Mouse (Mus musculus): ENCODE data around the gene Cdca8.

The Cdca8 gene

DNA sequence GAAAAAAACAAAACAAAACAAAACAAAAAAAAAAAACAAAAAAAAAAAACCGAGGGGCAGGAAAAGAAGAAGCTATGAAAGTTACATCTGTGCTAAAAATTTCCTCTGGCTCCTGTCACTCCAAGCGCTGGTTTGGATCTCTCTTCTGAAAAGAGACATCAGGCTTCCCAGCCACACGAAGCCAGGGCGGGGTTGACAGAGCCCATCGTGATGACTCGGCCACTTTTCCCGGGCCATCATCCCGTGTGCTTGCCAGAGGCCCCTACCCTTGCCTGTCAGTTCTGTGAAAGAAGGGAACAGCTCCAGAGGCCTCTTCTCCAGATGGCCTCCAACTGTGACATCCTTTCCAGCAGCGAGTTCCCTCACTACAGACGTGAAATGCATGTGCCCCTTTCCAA, 11.9 kb upstream of the Cdca8 start:
- no peak for DNase-seq

DNA sequence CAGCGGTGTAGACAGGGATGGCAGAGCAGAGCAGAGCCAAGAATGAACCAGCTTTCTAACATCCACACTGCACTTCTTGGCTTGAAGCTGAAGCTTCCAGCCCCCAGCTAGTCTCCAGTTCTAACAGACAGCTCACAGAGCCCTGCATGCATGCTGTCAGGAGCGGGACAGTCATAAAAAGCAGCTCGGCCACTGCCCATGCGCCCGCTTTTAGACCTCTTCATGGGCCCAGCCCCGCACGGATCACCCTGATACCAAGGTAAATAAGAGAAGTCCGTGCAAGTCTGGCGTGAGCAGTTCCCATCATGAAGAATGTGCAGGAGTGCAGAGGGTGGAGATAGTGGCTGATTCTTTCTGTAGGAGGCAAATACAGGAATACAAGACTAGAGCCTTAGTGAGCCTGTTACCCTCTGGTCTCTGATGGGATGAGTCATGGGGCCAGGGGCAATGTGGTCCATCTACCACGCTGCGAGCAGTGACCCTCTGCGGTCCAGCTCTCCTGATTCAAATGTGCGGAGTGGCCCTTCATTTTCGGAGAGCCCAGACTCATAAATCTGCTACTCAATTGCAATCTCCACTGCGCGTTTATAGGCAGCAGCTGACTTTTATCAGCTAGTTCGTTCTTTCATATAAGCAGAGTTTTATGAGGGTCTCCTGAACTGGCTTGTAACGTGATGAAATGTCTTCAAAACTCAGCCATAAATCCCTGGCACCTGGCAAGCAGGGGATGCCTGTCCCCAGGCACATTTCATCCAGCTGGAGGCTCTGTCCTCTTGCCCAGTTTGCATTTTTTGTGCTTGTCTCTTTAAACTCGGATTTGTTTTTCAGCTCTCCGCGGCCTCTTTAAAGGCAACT, 11.3 kb upstream of the Cdca8 start:
- no peak for DNase-seq

DNA sequence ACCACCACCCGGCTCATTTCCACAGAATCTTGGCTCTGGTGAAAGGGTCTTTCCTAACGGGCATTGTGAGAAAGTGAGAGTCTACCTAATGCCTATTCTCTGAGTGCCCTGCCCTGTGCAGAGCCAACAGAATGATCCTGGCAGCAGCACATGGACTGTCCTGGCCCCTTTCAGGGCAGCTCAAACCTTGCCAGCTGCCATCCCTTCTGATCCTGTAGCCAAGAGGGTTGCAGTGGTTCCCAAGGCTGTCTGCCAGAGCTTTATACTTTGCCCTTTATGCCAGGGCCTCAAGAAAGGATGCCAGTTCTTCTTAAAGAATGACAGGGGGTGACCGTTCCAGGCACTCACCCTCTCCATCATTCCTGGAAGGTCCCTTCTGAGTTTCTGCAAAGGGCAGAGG, 10.4 kb upstream of the Cdca8 start:
- DNase-seq: no peak

DNA sequence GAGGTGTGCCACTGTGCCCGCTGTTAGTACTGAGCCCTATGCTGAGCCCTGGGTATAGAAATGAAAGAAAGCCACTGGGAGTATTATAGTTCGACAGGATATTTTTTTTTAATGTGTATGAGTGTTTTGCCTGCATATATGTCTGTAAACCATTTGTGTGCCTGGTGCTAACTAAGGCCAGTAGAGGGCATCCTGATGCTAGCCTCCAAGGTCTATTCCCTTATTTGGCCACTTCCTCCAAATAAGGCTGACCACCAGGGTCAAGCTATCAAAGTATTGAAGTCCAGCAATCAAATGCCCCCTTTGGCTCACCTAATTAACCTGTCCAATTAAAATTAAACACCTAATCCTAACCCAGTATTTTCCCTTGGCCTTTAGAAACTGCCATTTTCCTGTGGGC, 5.8 kb upstream of the Cdca8 start:
- DNase-seq: no peak

DNA sequence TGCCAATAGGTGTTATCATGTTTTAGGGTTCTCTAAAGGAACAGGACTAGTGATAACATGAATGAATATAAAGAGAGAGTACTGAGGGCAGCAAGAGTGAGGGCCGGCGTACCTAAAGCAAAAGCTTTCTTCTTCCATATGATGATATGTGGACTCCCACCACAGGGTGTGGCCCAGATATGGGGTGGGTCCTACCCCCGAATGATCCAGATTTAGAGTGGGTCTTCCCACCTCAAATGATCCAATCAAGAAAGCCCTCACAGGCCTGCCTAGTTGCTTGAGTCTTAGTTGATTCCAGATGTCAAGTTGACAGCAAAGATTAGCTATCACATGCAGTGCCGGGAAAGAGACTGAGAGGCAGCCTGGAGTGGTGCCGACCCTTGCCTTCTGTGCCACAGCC, 4.7 kb upstream of the Cdca8 start:
- no peak for DNase-seq

DNA sequence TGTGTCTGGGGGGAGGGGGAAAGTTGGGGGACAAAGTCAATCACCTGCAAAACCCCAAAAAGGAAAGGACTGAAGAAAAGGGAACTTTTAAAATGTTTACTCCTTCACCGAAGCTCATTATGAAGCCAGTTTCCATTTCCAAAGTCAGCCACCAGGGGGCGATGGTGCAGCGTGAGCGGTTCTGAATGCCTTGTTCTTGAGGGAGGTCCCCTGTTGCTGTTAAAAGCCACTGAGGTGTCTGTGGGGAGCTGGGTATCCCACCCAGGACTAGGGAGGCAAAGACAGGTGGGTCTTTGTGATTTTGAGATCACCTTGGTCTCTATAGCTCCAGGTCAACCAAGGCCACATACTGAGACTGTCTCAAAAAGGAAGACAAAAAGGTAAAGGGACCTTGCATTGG, 3.9 kb upstream of the Cdca8 start:
- peak; percentile 73 for DNase-seq

DNA sequence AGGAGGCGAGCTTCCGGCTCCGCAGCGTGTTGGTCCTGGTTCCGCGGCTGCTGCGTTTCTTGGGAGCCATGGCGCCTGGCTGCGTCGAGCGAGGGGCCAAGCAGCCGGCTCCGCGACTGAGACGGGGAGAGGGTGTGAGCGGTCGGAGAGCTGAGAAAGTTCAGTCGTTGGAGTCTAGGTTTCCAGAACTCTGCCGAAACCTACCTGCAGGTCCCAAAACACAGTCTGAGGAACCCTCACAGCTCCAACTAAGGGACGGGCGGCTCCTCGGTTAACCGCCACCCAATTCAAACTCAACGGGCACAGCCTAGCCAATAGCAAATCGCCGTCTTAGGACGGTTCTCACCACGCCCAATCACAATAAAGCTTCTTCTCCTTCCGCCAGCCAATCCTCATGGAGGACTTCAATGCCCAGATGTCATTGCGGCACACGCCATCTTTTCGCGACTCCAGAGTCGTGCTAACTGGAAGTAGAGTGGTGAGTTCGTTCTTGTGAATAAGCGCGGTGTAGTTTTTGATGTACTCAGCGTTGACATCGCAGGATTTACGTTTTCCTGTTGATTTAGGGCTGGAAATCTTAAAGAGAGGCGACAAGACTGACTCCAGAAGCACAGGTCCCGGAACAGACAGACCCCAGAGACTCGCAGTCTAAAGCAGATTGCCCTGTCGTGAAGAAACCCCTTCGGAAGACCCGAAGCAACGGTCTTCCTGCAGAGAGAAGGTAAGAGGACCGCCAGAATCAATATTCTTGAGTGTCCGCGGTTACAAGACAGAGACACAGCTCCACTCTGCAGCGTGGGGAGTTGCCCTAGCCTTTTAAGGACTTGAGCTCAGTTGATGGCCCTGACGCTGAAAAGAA, 2.3 kb downstream of the Cdca8 start, which contains the start of gene 9930104L06Rik:
Gene 9930104L06Rik, plus strand, starts transcription at position 436 of the 859 bp plus-strand sequence.
- peak; percentile 96 for DNase-seq

DNA sequence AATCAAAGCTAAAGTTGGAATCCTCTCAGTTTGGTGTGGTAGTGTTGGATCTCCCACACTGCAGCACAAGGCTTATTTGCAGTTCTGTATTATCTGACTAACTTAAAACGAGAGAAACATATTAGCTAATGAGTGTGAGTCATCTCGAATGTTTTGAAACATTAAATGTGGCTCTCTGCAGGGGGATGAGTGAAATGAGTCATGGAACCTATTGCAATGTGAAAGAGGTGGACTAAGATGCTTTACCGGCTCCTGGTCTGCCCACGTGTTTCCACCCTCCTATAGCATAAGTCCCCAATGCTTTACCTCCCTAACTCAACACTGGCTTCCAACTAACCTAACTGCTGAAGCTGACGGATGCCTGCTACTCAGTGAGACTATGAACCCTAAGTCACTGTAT, 11.0 kb downstream of the Cdca8 start:
- no peak for DNase-seq

DNA sequence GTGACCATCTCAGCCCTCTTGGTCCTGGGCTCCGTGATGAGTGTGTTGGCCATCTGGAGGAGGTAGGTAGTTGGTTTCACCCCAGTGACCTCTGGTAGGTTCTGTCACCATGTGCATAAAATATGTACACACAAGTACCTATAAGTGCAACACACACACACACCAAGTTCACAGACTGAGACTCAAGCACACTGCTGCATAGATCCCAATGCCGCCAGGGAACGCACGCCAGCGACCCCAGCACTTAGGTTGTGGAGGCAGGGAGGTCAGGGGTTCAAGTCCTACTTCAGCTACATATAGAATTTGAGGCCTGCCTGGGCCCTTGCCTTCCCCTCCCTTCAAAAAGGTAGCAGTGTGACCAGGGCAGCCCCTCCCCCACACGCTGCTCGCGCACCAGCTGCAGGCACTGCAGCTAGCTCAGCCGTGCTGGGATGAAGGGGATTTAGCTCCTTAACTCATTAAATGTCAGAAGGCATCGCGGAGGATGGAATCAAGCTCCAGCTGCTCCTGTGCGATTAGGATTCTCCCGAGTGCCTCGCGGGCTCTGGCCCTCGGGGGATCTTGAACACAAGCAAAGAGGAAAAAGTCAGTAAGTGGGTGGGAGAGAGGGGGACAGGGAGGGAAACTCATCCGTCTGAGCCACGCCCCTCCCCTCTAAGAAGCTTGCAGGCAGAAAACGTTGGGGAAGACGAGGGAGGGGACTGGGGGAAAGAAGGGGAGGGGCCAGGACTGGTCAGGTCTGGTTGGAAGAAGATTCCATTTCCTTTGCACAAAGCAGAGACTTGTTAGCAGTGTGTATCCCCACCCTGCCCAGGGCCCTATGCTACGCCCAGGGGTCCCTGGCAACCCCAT, 32.9 kb downstream of the Cdca8 start:
- DNase-seq: no peak

DNA sequence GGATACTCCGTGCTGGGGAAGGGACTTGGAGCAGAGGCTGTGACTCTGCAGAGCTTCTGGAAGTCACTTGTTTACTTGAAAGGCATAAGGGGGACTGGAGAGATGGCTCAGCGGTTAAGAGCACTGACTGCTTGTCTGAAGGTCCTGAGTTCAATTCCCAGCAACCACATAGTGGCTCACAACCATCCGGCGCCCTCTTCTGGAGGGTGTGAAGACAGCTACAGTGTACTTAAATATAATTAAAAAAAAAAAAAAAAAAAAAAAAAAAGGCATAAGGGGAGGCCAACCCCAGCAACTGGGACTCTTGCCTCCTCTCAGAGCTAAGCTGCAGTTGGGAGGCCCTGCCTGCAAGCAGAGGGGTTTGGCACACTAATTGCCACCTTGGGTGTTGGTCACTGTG, 33.7 kb downstream of the Cdca8 start:
- no peak for DNase-seq

DNA sequence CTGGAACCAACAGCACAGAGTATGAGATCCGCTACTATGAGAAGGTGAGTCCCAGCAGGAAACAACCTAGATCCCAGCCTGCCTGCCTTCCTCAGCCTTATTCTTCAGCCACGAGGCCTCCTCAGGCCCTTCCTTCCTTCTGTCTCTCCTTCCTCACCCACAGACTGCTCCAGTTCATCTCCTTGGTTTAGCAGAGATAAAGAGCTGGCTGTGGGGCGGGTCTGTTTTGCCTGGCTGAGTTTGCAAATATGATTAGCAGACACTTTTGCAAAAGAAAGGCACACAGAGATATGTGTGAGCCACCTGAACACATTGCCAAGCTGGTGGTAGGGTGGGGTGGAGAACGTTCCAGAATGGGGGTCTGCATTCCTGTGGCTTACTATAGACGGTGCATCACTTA, 39.2 kb downstream of the Cdca8 start:
- DNase-seq: no peak

DNA sequence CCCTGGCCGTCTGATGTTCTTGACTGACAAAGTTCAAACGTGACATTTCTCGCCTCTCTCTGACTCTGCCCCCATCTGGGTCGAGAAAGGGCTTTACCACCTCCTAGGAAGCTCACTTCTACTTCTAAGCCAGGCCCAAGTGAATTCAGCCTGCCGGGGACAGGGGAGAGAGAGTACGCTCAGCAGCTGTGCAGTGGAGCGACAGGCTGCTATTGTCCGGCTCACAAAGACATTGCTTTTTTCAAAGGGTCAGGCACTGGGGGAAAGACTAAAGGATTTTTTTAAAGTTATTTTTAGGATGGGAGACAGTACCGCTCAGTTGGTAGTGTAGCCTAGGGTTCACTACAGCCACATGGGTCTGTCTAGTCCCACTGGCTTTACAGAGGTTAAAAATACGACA, 40.7 kb downstream of the Cdca8 start:
- no peak for DNase-seq

DNA sequence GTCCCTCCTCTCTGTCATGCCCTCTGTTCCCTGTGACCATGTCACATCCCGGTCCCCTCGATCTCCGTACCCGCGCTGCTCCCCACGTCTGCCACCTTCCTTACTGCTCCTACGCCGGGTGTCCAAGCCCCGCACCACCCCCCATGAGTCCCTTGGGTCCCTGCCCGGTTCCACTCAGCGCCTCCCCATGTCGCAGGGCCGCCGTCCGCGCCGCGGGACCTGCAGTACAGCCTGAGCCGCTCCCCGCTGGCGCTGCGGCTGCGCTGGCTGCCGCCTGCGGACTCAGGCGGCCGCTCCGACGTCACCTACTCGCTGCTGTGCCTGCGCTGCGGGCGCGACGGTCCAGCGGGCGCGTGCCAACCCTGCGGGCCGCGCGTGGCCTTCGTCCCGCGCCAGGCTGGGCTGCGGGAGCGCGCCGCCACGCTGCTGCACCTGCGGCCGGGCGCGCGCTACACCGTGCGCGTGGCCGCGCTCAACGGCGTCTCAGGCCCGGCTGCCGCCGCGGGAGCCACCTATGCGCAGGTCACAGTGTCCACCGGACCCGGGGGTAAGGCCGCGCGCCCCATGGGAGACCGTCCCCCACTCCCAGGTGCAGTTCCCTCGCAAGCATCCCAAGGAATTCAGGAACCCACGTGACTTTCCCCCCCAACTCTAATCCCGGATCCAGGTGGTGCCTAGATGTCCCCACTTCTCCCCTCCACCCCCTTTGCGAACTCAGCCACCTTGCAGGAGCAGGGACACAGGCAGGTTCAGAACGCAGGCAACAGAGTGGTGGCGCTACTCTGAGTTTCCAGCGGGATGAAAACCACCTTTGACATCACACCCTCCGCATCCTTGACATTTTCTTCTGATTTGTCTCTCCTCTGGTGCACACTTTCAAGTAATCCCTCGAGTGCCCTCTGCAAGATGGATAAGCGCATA, 44.3 kb downstream of the Cdca8 start:
- peak; percentile 81 for DNase-seq

DNA sequence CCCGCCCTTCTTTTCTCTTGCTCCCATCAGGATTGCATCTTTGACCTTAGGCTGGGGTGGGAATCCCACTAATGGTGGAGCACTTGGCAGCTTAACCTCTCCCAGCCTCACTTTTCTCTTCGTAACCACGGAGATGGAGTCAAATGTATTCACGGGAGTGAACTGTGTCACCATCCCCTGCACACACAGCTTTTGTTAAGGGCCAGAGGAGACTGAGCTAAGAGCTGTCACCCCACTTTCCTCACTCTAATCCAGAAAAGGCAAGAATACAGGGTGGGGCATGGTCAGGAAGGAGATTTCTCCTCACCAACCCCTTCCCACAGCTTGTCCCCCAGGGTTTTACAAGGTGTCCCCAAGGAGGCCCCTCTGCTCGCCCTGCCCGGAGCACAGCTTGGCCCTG, 45.3 kb downstream of the Cdca8 start:
- DNase-seq: peak; percentile 24

DNA sequence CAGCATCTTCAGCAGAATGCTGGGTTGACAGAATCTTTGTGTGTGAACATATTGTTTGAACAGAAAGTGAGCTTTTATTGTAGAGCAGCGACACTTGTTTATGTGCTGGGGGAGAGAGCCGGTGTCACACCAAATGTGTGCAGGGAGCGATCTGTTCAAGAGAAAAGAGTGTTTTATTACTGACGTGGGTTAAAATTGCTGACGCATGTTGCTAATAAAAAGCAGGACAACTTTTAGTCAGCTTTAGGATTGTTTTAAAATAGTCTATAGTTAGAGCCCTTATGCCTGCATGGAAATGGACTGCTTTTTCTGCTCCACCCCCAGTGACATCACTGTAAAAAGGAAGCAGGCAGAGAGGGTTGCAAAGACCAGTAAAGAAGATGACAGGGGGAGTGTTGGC, 48.3 kb downstream of the Cdca8 start:
- DNase-seq: no peak

DNA sequence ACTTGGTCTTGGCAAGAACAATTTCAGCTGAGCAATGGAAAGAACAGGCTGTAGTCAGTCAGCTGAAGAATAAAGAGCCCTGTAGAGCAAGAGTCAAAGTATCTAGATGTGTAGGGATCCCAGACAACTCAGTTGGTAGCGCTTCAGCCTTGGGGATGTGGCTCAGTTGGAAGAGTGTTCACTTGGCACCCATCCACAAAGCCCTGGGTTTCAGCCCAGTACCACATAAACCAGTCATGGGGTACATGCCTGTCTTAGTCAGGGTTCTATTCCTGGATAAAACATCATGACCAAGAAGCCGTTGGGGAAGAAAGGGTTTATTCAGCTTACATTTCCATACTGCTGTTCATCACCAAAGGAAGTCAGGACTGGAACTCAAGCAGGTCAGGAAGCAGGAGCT, 49.2 kb downstream of the Cdca8 start:
- no peak for DNase-seq

DNA sequence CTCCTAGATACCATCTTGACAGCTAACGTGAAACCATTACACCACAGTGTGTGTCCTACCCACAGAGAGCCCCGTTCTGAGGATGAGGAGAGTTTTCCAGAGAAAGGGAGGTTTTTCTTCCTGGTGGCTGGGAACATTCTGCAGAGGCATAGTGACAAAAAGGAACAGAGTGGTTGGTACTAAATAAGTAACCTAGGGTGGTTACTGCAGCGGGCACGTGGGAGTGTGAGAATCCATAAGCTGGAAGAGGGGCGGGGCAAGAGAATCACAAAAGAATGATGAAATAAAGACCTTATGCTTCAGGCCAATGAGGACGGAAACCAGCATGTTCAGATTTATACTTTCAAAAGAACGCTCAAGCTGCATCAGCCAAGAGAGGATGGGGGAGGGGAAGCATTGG, 50.4 kb downstream of the Cdca8 start:
- DNase-seq: no peak

DNA sequence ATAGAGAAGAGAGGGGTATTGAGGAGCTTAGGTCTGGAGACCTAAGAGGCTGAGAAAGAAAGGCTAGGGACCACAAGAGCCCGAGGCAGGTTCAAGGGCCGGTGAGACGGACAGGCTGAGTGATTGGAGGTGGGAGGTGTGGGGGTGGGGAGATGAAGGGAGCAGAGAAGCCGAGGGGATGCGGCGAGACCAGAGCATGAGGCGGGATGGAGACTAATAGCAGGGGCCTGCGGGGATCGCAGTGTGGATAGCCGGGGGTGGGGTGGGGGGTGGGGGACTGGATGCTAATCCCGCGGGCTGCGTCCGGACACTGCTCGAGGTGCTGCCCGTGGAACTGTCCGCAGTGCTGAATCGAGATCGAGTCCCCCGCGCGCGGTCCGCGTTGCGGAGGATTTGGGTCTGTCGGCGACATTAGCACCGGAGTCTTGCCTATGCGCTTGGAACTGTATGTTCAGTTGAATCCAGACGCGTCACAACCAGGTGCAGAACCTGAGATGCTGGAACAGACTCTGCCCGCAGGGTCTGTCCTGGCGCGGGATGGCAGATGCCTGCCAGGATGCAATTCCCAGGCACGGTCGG, 56.9 kb downstream of the Cdca8 start:
- DNase-seq: no peak

DNA sequence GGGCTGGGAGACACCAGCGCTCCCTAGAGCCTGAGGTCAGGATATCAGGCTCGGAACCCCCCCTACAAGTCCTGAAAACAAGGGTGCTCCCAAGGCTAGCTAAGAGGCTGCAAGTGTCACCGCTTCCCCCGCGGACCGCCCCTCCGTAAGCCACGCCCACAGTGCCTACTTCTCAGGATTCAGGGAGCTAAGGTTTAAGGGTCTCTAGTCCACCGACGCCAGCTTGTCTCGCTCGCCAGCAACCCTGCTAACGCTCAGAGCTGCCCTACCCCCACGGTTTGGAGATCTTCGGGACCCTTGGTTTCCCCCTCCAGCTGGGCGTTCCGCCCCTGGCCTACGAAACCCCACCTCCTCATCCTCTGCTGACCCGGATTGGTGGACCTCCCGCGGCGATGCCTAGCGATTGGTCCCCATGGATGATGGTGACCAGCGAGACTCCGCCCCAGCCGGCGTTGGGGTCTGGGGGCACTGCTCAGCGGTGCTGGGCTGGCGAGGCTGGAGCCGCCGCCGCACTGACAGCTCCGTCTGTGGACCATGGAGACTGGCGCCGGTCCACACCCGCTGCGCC, 57.7 kb downstream of the Cdca8 start:
- DNase-seq: no peak

DNA sequence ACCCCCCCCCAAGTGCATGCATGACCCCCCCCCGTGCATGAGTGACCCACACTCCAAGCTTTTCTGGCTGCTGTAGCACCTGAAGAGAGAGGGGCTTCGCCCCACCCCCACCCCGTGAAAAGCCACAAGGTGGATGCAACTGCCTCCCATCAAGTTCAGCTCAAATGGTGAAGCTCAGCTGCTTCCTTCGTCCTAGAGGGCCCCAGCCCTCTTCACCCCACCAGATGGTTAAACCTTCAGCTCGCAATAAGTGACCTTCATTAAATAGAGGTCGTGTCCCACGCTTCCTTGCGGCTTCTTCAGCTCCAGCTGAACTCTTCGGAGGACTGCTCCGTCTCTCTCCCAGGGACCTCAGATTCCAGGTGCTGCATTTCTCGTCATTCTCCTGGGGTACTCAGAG, 58.5 kb downstream of the Cdca8 start, which contains the start of gene Epha10:
Gene Epha10, plus strand, starts transcription at position 301 of the 400 bp plus-strand sequence.
- no peak for DNase-seq

DNA sequence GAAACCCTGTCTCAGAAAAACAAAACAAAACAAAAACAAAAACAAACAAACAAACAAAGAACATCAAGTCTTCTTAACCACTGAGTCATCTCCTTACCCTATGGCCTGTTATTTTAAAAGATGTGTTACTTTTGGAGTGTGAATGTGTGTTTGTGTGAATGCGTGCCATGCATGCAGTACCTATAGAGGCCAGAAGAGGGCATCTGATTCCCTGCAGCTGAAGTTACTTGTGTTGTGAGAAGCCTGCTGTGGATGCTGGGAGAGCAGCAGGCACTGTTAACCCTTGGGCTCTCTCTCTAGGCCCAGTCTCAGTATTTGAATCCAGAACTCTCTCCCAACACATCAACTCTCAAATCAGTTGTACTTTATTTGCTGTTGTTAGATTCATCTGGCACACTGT, 66.4 kb downstream of the Cdca8 start:
- no peak for DNase-seq
